Mouse (Mus musculus): ENCODE measurements at regions not wholly inside any gene's neighbourhood (a gene's known extent, or its start where the extent isn't known, plus 50 kb on each side); places are given as distances from the start of the nearest gene placed in this dataset.

DNA sequence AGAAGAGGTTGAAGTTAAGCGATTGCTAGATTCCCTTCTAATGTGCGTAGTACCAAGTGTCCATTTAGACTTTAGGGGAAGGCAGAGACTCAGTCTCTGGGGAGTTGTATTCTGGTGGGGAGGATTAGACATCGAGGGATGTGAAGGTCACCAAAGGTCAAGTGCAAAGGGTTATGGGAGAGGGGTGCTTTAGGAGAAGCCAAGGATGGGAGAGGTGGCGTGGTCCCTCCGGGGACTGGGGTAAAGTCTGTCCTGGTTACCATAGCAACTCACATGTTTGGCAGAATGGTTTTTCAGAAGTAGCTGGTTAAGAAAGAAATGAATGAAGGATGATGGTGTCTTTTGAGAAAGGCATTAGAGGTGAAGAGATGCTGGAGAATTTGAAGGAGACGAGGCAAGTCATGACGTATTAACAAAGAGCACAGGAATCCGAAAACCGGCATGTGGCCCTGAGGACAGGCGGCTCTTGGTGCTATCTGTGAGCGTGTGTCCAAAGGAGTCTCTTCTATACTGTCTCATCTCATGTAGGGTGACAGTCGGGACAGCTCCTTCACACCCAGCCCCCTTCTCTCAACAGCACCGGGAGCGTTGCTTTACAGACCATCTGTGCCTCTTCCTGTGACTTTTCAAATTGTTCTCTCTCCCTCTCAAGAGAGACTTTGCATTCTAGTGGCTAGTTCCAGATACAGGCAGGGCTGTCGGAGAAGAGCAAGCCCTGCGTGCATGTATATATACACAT is 125.6 kb upstream of the Aldh1b1 start:
- ATAC-seq (ENCODE audit: insufficient number of reproducible peaks, insufficient read depth, low FRiP score, low read depth): no peak
- H3K4me1 ChIP-seq (ENCODE audit: control insufficient read depth, insufficient read depth, low read length): 0 out of 2 replicates have a peak, but pooled peaks cover 4% of the 10 kb centered on the region
- H3K9me3 ChIP-seq (ENCODE audit: control insufficient read depth, low read depth, low read length): no peaks in the 10 kb centered on the region
- H3K36me3 ChIP-seq (ENCODE audit: control insufficient read depth, insufficient read depth, low read length): no peaks in the 10 kb centered on the region
- H3K27ac ChIP-seq (ENCODE audit: low read length): no peak overlapping the region
- H3K27me3 ChIP-seq (ENCODE audit: control insufficient read depth, insufficient read depth, low read length): no peaks in the 10 kb centered on the region
- H3K9ac ChIP-seq (replicated peaks; ENCODE audit: low read depth, low read length): no peak overlapping the region
- H3K4me2 ChIP-seq (replicated peaks; ENCODE audit: low read depth, low read length): no peak overlapping the region
- WGBS: 48% methylated on average over 16 of the region's 16 CpGs
- no peak overlapping the region for H3K4me3 ChIP-seq (ENCODE audit: low read depth, low read length)

DNA sequence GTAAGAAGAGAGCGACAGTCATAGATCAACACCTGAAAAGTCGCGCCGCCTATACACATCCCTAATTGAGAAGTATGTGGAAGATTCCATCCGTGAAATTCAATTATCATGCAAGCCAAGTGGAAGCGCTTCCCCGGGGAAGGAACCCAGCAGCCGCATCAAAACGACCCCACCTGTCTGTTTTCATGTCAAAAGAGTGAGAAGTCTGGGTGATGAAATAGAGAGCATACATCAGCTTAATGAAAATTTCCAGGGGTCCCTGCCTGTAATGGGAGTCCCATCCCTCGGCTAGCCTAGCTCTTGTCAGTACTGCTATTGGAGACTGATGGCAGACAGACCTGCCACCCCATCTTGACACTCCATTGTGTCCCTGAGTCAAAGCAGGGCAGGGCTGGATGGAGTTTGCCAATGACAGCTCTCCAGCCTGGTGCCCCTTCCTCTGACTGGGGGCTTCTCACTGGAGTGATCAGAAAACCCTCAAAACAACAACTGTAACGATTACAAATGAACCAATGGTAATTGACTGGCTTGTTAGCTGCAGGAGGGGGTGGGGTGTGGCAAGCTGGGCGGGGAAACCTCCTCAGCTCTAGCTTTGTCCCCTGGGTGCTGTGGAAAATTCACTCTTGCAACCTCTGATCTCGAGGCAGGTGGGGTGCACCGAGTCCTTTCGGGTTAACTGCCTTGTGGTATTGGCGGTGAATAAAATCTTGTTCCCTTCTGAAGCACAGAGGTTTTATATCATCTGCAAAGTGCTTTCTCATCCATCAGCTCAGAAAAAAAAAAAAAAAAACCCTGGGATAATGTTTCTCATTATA is 126.4 kb upstream of the Aldh1b1 start:
- H3K27me3 ChIP-seq (ENCODE audit: control insufficient read depth, insufficient read depth, low read length): no peaks in the 10 kb centered on the region
- no peak overlapping the region for H3K4me3 ChIP-seq (ENCODE audit: low read depth, low read length)
- H3K4me2 ChIP-seq (replicated peaks; ENCODE audit: low read depth, low read length): no peak overlapping the region
- no peak for ATAC-seq (ENCODE audit: insufficient number of reproducible peaks, insufficient read depth, low FRiP score, low read depth)
- H3K36me3 ChIP-seq (ENCODE audit: control insufficient read depth, insufficient read depth, low read length): no peaks in the 10 kb centered on the region
- H3K4me1 ChIP-seq (ENCODE audit: control insufficient read depth, insufficient read depth, low read length): 0 out of 2 replicates have a peak, but pooled peaks cover 4% of the 10 kb centered on the region
- H3K9ac ChIP-seq (replicated peaks; ENCODE audit: low read depth, low read length): no peak overlapping the region
- H3K27ac ChIP-seq (ENCODE audit: low read length): no peak overlapping the region
- H3K9me3 ChIP-seq (ENCODE audit: control insufficient read depth, low read depth, low read length): no peaks in the 10 kb centered on the region
- 57% methylated on average over 16 of the region's 16 CpGs for WGBS

DNA sequence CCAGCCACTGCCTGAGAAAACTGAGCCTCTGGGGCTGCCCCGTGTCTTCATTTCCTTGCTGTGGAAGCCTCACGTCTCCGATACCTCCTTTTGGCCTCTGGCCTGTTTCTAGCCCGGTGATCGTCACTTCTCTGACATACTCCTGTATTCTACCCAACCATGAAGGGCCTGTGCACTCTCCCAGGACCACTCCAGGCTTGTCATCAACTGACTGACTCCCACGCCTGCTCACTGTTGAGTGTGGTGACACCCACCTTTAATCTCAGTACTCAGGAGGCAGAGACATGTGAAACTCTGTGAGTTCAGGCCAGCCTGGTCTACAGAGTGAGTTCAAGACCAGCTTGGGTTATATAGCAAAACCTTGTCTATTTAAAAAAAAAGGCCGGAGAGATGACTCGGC is 132.1 kb upstream of the Shb start:
- Histone ChIP-seq H3K27me3 (ENCODE audit: control insufficient read depth, insufficient read depth, low read length) (no peaks in the 10 kb centered on the region), H3K9ac (replicated peaks; ENCODE audit: low read depth, low read length) (no peak overlapping the region), H3K27ac (ENCODE audit: low read length) (no peak overlapping the region), H3K4me2 (replicated peaks; ENCODE audit: low read depth, low read length) (no peak overlapping the region), H3K4me1 (ENCODE audit: control insufficient read depth, insufficient read depth, low read length) (no peaks in the 10 kb centered on the region), H3K9me3 (ENCODE audit: control insufficient read depth, low read depth, low read length) (no peaks in the 10 kb centered on the region), H3K36me3 (ENCODE audit: control insufficient read depth, insufficient read depth, low read length) (no peaks in the 10 kb centered on the region), H3K4me3 (ENCODE audit: low read depth, low read length) (no peak overlapping the region)
- 82% methylated on average over 8 of the region's 8 CpGs for WGBS
- no peak for ATAC-seq (ENCODE audit: insufficient number of reproducible peaks, insufficient read depth, low FRiP score, low read depth)

DNA sequence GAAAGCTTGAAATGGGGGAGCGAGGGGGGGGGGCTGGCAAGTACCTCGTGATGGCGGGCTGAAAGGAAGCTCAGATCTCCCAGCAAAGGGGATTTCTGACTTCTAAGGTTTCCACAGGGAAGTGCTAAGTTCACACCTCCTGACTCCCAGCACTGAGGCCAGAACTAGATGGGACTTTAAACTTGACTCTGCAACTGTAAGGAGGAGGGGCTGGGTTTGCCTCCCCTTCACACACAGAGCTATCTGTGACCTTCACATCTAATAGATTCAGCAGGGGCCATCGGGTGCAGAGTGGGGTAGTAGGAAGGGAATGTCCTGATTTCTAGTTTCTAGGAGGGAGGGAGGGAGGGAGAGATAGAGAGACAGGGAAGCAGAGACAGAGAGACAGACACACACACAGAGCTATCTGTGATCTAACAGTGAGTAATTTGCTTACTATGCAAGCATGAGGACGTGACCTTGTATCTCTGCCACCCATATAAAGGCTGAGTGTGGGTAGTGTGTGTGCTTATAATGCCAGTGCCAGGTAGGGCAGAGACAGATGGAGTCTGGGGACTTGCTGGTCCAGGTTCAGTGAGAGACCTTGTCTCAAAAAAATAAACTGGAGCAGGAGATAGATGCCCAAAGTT is 125.2 kb upstream of the Shb start:
- whole genome bisulfite sequencing: 28% methylated on average over 5 of the region's 5 CpGs
- H3K36me3 ChIP-seq (ENCODE audit: control insufficient read depth, insufficient read depth, low read length): no peaks in the 10 kb centered on the region
- H3K27ac ChIP-seq (ENCODE audit: low read length): no peak overlapping the region
- H3K4me2 ChIP-seq (replicated peaks; ENCODE audit: low read depth, low read length): no peak overlapping the region
- ATAC-seq (ENCODE audit: insufficient number of reproducible peaks, insufficient read depth, low FRiP score, low read depth): 0 out of 2 replicates have a peak, but pooled peaks have one; percentile 28
- peaks cover 5% of the 10 kb centered on the region; the same call in 1 of the 2 replicates for H3K4me1 ChIP-seq (ENCODE audit: control insufficient read depth, insufficient read depth, low read length)
- no peaks in the 10 kb centered on the region for H3K9me3 ChIP-seq (ENCODE audit: control insufficient read depth, low read depth, low read length)
- H3K9ac ChIP-seq (replicated peaks; ENCODE audit: low read depth, low read length): no peak overlapping the region
- H3K27me3 ChIP-seq (ENCODE audit: control insufficient read depth, insufficient read depth, low read length): no peaks in the 10 kb centered on the region
- no peak overlapping the region for H3K4me3 ChIP-seq (ENCODE audit: low read depth, low read length)

DNA sequence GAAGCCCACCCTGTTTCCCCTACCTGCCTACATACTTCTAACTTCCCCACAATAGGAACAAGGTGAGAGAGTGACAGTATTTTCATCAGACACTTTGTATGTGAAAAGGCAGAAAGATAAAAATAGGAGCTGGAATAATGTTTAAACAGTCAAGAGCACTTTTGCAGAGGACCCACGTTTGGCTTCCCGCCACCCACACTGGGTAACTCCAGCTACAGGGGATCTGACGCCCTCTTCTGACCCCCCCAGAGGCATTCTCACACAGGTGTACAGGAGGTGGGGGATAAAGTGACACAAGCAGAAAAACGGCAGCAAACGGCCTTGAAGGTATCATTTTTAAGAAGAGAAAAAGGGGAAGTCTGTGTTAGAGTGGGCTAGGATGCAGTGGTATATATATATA is 123.5 kb upstream of the Shb start:
- ATAC-seq (ENCODE audit: insufficient number of reproducible peaks, insufficient read depth, low FRiP score, low read depth): no peak
- Histone ChIP-seq H3K9me3 (ENCODE audit: control insufficient read depth, low read depth, low read length) (no peaks in the 10 kb centered on the region), H3K4me1 (ENCODE audit: control insufficient read depth, insufficient read depth, low read length) (peaks cover 5% of the 10 kb centered on the region; the same call in 1 of the 2 replicates), H3K27me3 (ENCODE audit: control insufficient read depth, insufficient read depth, low read length) (no peaks in the 10 kb centered on the region), H3K9ac (replicated peaks; ENCODE audit: low read depth, low read length) (no peak overlapping the region), H3K4me2 (replicated peaks; ENCODE audit: low read depth, low read length) (no peak overlapping the region), H3K36me3 (ENCODE audit: control insufficient read depth, insufficient read depth, low read length) (no peaks in the 10 kb centered on the region), H3K27ac (ENCODE audit: low read length) (no peak overlapping the region), H3K4me3 (ENCODE audit: low read depth, low read length) (no peak overlapping the region)
- WGBS: 42% methylated on average over 5 of the region's 5 CpGs

DNA sequence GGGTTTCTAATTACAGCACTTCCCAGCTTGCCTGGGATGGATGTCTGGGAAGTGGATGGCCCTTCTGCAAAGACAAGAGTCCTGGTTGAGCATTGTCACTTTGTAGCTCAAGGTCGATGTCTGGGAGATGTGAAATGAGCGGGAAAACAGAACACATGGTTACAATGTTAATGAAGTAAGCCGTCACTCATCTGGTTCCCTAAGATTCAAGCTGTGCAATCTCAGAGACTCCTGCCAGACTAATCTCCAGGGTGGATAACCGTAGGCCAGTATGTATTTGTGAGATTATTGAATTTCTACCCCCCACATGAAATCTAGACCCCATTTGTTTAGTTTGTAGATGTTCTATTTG is 122.5 kb upstream of the Shb start:
- 11% methylated on average over 4 of the region's 4 CpGs for WGBS
- Histone ChIP-seq H3K36me3 (ENCODE audit: control insufficient read depth, insufficient read depth, low read length) (no peaks in the 10 kb centered on the region), H3K27ac (ENCODE audit: low read length) (peak overlapping the region; percentile 4; the same call in 1 of the 2 replicates), H3K27me3 (ENCODE audit: control insufficient read depth, insufficient read depth, low read length) (no peaks in the 10 kb centered on the region), H3K4me3 (ENCODE audit: low read depth, low read length) (no peak overlapping the region), H3K9me3 (ENCODE audit: control insufficient read depth, low read depth, low read length) (no peaks in the 10 kb centered on the region), H3K4me2 (replicated peaks; ENCODE audit: low read depth, low read length) (peak overlapping the region; percentile 31), H3K4me1 (ENCODE audit: control insufficient read depth, insufficient read depth, low read length) (peaks cover 5% of the 10 kb centered on the region; the same call in 1 of the 2 replicates), H3K9ac (replicated peaks; ENCODE audit: low read depth, low read length) (no peak overlapping the region)
- no peak for ATAC-seq (ENCODE audit: insufficient number of reproducible peaks, insufficient read depth, low FRiP score, low read depth)

DNA sequence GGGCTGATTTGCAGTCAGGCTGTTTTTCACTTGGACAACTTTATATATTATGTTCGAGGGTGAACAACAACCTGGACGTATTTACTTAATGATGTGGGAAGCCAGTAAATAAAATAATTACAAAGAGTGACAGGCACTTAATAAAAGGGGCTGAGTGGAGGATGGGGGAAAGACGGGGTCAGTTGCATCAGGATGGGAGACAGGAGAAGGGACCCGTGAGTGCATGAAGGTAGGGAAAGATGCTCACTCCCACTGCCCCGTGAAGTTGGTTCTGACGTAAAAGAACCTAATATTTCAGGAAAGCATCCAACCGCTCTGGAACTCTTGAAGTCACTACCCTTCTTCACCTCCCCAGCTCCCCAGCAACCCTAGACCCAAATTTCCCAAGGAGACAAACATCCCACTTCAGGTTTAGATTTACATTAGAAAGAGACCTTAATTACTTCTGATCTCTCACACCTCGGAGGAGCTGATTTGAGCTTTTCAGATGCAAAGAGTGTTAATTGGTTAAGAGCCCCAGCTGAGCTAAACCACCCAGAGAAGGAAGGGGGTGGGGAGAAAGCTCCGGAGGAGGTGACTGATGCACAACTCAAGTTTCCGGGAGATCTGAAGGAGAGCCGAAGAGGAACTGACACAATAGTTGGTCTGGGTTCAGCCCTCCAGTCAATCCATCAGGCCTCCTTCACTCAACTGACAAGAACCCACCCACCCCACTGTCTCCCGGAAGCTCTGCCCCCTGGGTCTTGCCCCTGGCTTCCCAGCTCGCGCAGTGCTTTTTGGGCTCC is 121.9 kb upstream of the Shb start:
- H3K27ac ChIP-seq (ENCODE audit: low read length): peak overlapping the region; percentile 4; the same call in 1 of the 2 replicates
- WGBS: 13% methylated on average over 14 of the region's 14 CpGs
- H3K4me3 ChIP-seq (ENCODE audit: low read depth, low read length): no peak overlapping the region
- peak overlapping the region; percentile 31 for H3K4me2 ChIP-seq (replicated peaks; ENCODE audit: low read depth, low read length)
- no peaks in the 10 kb centered on the region for H3K9me3 ChIP-seq (ENCODE audit: control insufficient read depth, low read depth, low read length)
- no peak overlapping the region for H3K9ac ChIP-seq (replicated peaks; ENCODE audit: low read depth, low read length)
- H3K36me3 ChIP-seq (ENCODE audit: control insufficient read depth, insufficient read depth, low read length): no peaks in the 10 kb centered on the region
- H3K27me3 ChIP-seq (ENCODE audit: control insufficient read depth, insufficient read depth, low read length): no peaks in the 10 kb centered on the region
- no peak for ATAC-seq (ENCODE audit: insufficient number of reproducible peaks, insufficient read depth, low FRiP score, low read depth)
- H3K4me1 ChIP-seq (ENCODE audit: control insufficient read depth, insufficient read depth, low read length): peaks cover 5% of the 10 kb centered on the region; the same call in 1 of the 2 replicates

Data from stomach, embryonic 14.5 days (tissue).